Mouse (Mus musculus) Patski (cell line): ENCODE results near the gene Snupn. TPM values are rescaled to one million over a fixed set of nuclear protein-coding genes. Genes with fewer than 3 reads are reported as not detected.
"Not testable (repeated sequence)": the region's sequence is repeated elsewhere in the genome, so short reads cannot be mapped to it uniquely, and the experiment has no call there.

Experiments
- ATAC-seq: fragments of 100-300 bp; one replicate; pipeline ENCODE4 v1.8.0; 2021
- CTCF ChIA-PET: fragments of 350-600 bp; sonication (Branson Sonifier 250); formaldehyde crosslinking; loops from one replicate; lab custom pipeline; 2022; ENCODE audit warnings: inconsistent platforms; lab: Charles Lee
- POLR2A ChIA-PET: fragments of 350-600 bp; sonication (Branson Sonifier 250); formaldehyde crosslinking; loops from one replicate; lab custom pipeline; 2022; ENCODE audit warnings: antibody characterized with exemption, inconsistent platforms; lab: Charles Lee
- DNase-seq: peaks from one replicate; pipeline ENCODE4 v3.0.0-alpha.2; 2011; ENCODE audit warnings: low read depth, low spot score
- H3K27me3 ChIP-seq: fragments of 371-371 bp; one replicate; pipeline ENCODE4 v1.5.1; 2021
- CTCF ChIP-seq: fragments of 100-300 bp; IDR thresholded peaks from one replicate; pipeline ENCODE4 v1.5.1; 2021
- in situ Hi-C: fragments of 300-500 bp; cut with MboI; formaldehyde crosslinking; loops from 3 replicates; pipeline ENCODE4 v1.11.1; 2018; ENCODE audit warnings: low pct_unique_long_range_greater_than_20kb, mixed read lengths
- polyA plus RNA-seq: library from polyadenylated mRNA; unstranded; gene quantifications from one replicate; pipeline ENCODE4 v1.2.3, GENCODE M21; 2021

The Snupn gene
- polyA plus RNA-seq, 1 experiment from 2014 or later, result 17.0 TPM

DNA sequence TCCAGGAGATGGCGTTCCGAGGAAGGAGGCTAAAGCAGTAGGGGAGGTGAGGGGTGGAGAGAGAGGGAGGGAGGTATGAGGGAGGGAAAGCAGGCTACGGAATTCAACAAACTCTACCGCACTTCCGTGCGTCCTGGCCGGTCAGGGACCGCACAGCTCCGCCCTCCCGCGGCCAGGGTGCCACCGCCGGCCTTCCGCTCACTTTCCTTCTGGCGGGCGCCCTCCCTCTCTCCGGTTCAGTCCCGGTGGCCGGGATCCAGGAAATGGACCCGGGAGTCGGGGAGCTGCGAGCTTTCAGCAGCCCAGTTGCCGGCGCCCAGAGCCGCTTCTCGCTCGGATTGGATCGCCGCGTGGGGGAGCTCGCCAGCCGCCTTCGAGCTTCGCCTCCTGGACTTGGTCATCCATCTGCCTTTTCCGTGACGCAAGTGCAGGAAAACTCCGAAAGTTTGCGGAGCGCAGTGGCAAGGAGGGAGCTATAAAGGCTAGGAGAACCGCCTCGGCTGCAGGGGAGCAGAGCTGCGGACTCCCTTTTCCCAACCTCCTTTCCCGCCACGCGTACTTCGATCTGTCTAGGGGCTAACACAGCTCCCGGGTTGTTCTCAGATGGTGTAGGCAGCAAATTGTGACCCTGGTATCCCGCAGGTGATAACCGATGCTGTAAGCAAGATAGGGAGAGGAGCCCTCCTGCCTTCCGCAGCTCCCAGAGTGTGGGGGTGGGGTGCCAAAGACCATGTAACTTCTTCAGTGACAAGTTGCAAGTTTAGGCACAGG lies 22.5 kb upstream of the Snupn start, which contains the start of gene Snx33:
Snx33 (minus strand) TSS at position 331 of the 771 bp plus-strand sequence.
- DNase-seq, result peak; percentile 68
- CTCF ChIA-PET, result interaction anchor here (0.8 to 2.8 kb wide), 19 partner anchors 9 to 505 kb away, joined by 3 to 16 read pairs (median 4); partner anchors contain the start of genes Imp3, Man2c1, Ptpn9 and Snupn
- H3K27me3 ChIP-seq, result peaks cover 4% of the 10 kb centered on the region
- POLR2A ChIA-PET, result interaction anchor here (1.1 to 2.5 kb wide), 10 partner anchors 9 to 203 kb away, joined by 3 to 13 read pairs (median 6); partner anchors contain the start of genes Imp3 and Snupn
- in situ Hi-C loops, result loop anchor here (5.0 to 25.0 kb wide), 2 partner anchors 204 to 509 kb away; partner anchors contain the start of genes Man2c1 and Ppcdc
- peak; percentile 49 for ATAC-seq
- no peak for TF ChIP-seq CTCF

DNA sequence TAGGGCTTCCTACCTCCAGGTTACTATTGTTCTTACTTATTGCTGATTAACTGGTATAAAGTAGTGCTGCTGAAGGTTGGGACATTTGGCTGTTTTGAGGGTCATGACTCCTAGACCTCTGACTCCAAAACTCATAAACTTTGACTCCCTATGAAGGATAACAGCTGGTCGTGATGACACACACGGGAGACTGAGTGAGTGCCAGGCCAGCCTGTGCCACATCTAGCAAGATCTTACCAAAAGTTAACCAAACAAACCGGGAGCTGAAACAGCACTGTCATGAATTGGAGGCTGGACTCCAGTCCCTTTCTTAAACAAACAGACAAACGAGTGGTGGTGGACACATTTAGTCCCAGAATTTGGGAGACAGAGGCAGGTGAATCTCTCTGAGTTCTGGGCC lies 21.2 kb upstream of the Snupn start:
- ATAC-seq (no peak), DNase-seq (no peak)
- CTCF ChIA-PET, result interaction anchor here (2.0 to 2.1 kb wide), 2 partner anchors 40 to 201 kb away, joined by 6 to 16 read pairs; partner anchors contain the start of gene Man2c1
- in situ Hi-C loops, result loop anchor here (5.0 to 25.0 kb wide), 2 partner anchors 203 to 508 kb away; partner anchors contain the start of genes Man2c1 and Ppcdc
- TF ChIP-seq CTCF, result no peak
- POLR2A ChIA-PET, result interaction anchor here (1.8 kb wide), 1 partner anchor 8 kb away, joined by 11 read pairs; the partner anchor contains the start of gene Imp3
- peaks cover 4% of the 10 kb centered on the region for H3K27me3 ChIP-seq

DNA sequence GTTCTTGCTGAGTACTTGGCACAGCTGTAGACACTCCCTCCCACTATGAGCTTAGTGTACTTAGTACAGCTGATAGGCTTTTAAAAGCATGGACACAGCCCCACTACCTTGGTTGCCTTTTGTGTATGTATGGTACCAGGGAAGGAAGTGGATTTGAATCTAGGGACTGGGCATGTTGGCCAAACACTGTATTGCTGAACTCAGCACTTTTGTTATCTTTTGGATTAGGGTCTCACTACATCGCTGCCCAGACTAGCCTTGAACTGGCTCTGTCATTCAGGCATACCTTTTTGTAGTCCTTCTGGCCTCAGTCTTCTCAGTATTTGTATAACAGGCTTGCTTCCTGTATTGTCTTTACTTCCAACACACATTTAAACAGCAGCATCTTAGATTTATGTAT lies 20.1 kb upstream of the Snupn start:
- POLR2A ChIA-PET, result interaction anchor here (0.6 kb wide), 1 partner anchor 185 kb away, joined by 3 read pairs; no protein-coding TSS in a partner anchor
- CTCF ChIA-PET, result interaction anchor here (0.6 kb wide), 1 partner anchor 120 kb away, joined by 3 read pairs; no protein-coding TSS in a partner anchor
- DNase-seq, result no peak
- in situ Hi-C loops, result loop anchor here (25.0 kb wide), 1 partner anchor 507 kb away; the partner anchor contains the start of gene Ppcdc
- peaks cover 4% of the 10 kb centered on the region for H3K27me3 ChIP-seq
- ATAC-seq, result no peak
- no peak for TF ChIP-seq CTCF

DNA sequence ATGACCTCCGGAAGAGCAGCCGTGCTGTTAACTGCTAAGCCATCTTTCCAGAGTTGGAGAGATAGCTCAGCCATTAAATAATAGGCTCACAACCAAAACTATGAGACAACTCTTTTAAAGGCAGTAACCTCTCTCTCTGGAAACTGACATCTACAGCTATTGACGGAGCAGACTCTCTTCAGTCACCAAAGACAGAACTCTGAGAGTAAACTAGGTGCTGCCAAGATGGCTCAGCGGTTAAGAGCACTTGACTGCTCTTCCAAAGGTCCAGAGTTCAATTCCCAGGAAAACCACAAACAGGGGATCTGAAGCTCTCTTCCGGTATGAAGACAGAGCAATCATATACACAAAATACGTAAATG lies 13.8 kb upstream of the Snupn start:
- DNase-seq, result no peak
- no peak for ATAC-seq
- no peak for TF ChIP-seq CTCF
- in situ Hi-C loops, result loop anchor here (25.0 kb wide), 1 partner anchor 500 kb away; the partner anchor contains the start of gene Ppcdc
- ChIA-PET CTCF (interaction anchor here (1.7 to 2.0 kb wide), 2 partner anchors 9 to 46 kb away, joined by 5 to 7 read pairs; no protein-coding TSS in a partner anchor), POLR2A (interaction anchor here (0.6 to 2.3 kb wide), 6 partner anchors 8 to 502 kb away, joined by 3 to 11 read pairs (median 3); partner anchors contain the start of gene Snx33)
- no peaks in the 10 kb centered on the region for H3K27me3 ChIP-seq

DNA sequence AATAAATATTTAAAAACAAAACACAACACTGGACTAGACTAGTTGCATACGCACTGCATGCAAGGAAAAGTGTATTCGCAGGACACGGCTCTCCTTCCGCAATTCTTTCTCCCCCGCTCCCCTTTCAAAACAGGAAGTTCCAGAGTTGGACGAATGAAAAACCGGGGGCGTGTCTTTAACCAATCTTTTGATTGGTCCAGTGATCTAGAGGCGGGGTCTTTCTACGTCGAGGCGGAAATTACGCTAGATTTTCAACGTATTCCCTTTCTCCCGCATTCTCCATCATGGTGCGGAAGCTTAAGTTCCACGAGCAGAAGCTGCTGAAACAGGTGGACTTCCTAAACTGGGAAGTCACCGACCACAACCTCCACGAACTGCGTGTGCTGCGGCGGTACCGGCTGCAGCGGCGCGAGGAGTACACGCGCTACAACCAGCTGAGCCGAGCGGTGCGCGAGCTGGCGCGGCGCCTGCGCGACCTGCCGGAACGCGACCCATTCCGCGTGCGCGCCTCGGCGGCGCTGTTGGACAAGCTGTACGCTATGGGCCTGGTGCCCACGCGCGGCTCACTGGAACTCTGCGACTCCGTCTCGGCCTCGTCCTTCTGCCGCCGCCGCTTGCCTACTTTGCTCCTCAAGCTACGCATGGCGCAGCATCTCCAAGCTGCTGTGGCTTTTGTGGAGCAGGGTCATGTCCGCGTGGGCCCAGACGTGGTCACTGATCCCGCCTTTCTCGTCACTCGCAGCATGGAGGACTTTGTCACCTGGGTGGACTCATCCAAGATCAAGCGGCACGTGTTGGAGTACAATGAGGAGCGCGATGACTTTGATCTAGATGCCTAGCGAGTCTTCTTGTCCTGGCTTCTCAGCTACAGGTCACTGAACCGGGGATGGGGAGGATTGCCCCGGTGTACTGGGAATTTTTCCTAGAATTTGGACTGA lies 13.2 kb upstream of the Snupn start, which contains the start of gene Imp3:
Imp3 (plus strand) TSS at position 253 of the 938 bp plus-strand sequence.
- ATAC-seq (peak; percentile 55), DNase-seq (peak; percentile 81)
- ChIA-PET POLR2A (interaction anchor here (0.6 to 2.3 kb wide), 6 partner anchors 9 to 502 kb away, joined by 3 to 11 read pairs (median 3); partner anchors contain the start of gene Snx33), CTCF (interaction anchor here (0.9 to 2.0 kb wide), 5 partner anchors 10 to 283 kb away, joined by 3 to 7 read pairs (median 3); no protein-coding TSS in a partner anchor)
- in situ Hi-C loops, result loop anchor here (25.0 kb wide), 1 partner anchor 500 kb away; the partner anchor contains the start of gene Ppcdc
- H3K27me3 ChIP-seq, result no peaks in the 10 kb centered on the region
- peak; percentile 53 for TF ChIP-seq CTCF

DNA sequence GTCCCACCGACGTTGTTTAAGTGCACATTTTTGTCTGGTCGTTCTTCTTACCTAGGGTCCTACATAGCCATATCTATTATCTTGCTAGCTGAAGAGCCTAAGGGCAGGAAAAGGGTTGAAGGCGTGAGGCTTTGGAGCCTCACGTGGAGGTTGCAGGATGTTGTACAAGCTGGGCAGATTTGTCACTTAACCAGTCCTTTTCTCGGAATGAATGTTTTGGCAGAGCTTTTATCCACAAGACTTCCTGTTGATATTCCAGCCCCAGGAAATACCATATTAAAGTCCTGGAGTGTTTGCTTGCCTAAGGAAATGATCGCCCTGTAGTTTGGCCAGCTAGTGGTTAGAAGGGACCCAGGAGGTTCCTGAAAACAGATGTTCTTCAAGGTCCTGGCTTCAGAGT lies 12.3 kb upstream of the Snupn start:
- DNase-seq, result no peak
- in situ Hi-C loops, result loop anchor here (25.0 kb wide), 1 partner anchor 499 kb away; the partner anchor contains the start of gene Ppcdc
- no peak for ATAC-seq
- no peaks in the 10 kb centered on the region for H3K27me3 ChIP-seq
- ChIA-PET POLR2A (interaction anchor here (0.7 to 2.3 kb wide), 2 partner anchors 10 to 103 kb away, joined by 3 to 11 read pairs; partner anchors contain the start of gene Snx33), CTCF (interaction anchor here (0.9 to 2.0 kb wide), 4 partner anchors 10 to 282 kb away, joined by 3 to 7 read pairs (median 3); no protein-coding TSS in a partner anchor)
- no peak for TF ChIP-seq CTCF

GRCm38 (mm10) chr9:56947481-56947880 lies 3.2 kb upstream of the Snupn start:
- ATAC-seq, DNase-seq, H3K27me3 ChIP-seq: not testable (repeated sequence)
- in situ Hi-C loops, result loop anchor here (10.0 to 25.0 kb wide), 2 partner anchors 53 to 490 kb away; partner anchors contain the start of gene Ppcdc
- ChIA-PET CTCF (interaction anchor here (0.8 kb wide), 1 partner anchor 10 kb away, joined by 3 read pairs; the partner anchor contains the start of gene Imp3), POLR2A (interaction anchor here (0.6 to 0.9 kb wide), 2 partner anchors 160 to 182 kb away, joined by 3 to 4 read pairs; no protein-coding TSS in a partner anchor)
- TF ChIP-seq CTCF, result peak; percentile 75

GRCm38 (mm10) chr9:56948699-56949098 lies 2.0 kb upstream of the Snupn start:
- CTCF ChIA-PET, result not testable (repeated sequence)

GRCm38 (mm10) chr9:56949767-56950166 lies 911 bp upstream of the Snupn start:
- ATAC-seq, result no peak
- DNase-seq, result no peak
- no peak for TF ChIP-seq CTCF
- ChIA-PET POLR2A (interaction anchor here (1.0 kb wide), 1 partner anchor 181 kb away, joined by 3 read pairs; no protein-coding TSS in a partner anchor), CTCF (no interaction called here)
- in situ Hi-C loops, result loop anchor here (10.0 to 25.0 kb wide), 2 partner anchors 55 to 488 kb away; partner anchors contain the start of gene Ppcdc
- no peaks in the 10 kb centered on the region for H3K27me3 ChIP-seq

More at GRCm38 (mm10) chr9:56948699-56949098, 2.0 kb upstream of the Snupn start:
- POLR2A ChIA-PET, result interaction anchor here (0.7 kb wide), 2 partner anchors 99 to 102 kb away, joined by 3 to 8 read pairs; no protein-coding TSS in a partner anchor
- not testable (repeated sequence) for H3K27me3 ChIP-seq, ATAC-seq, DNase-seq
- in situ Hi-C loops, result loop anchor here (10.0 to 25.0 kb wide), 2 partner anchors 54 to 489 kb away; partner anchors contain the start of gene Ppcdc
